Mouse (Mus musculus) MEL (cell line): Measurements from ENCODE around the gene Rhox4f.
"Not testable (repeated sequence)": the region's sequence is repeated elsewhere in the genome, so short reads cannot be mapped to it uniquely, and the experiment has no call there.

ENCODE experiments used
- CHD1 ChIP-seq: IDR thresholded peaks from 2 replicates; pipeline ENCODE4 v1.6.1; 2012; ENCODE audit warnings: low read depth, mild to moderate bottlenecking, inconsistent platforms, low read length, improper control_type of control experiment
- CHD2 ChIP-seq: IDR thresholded peaks from 2 replicates; pipeline ENCODE4 v1.6.1; 2011; ENCODE audit warnings: low read length, improper control_type of control experiment
- CTCF ChIP-seq, 3 experiments: IDR thresholded peaks in 2 of 3; conservative IDR thresholded peaks in 1 of 3; 2 replicates each; pipeline ENCODE4 v1.5.1; 2011 to 2012; ENCODE audit warnings: low read length in 3 of 3, low read depth in 2 of 3, mild to moderate bottlenecking in 2 of 3, improper control_type of control experiment in 1 of 3, inconsistent platforms in 1 of 3, mixed read lengths in 1 of 3, moderate library complexity in 1 of 3; ENCODE audit not compliant: control insufficient read depth in 1 of 3, insufficient read depth in 1 of 3, poor library complexity in 1 of 3, severe bottlenecking in 1 of 3
- E2F4 ChIP-seq: IDR thresholded peaks from 2 replicates; pipeline ENCODE4 v1.6.1; 2011; ENCODE audit warnings: low read depth, low read length, improper control_type of control experiment, borderline replicate concordance
- MAX ChIP-seq: IDR thresholded peaks from 2 replicates; pipeline ENCODE4 v1.6.1; 2011; ENCODE audit warnings: low read length, improper control_type of control experiment
- TAL1 ChIP-seq: IDR thresholded peaks from 2 replicates; pipeline ENCODE4 v1.6.1; 2012; ENCODE audit warnings: mild to moderate bottlenecking, inconsistent platforms, low read length, moderate library complexity, mixed read lengths
- TBP ChIP-seq: IDR thresholded peaks from 2 replicates; pipeline ENCODE4 v1.8.0; 2011; ENCODE audit warnings: low read depth, low read length, improper control_type of control experiment
- ZMIZ1 ChIP-seq: IDR thresholded peaks from 2 replicates; pipeline ENCODE4 v1.6.1; 2012; ENCODE audit warnings: low read depth, mild to moderate bottlenecking, inconsistent platforms, low read length, improper control_type of control experiment, moderate library complexity

- not testable (repeated sequence) for TF ChIP-seq TAL1; MAX; CHD2; CTCF (IDR thresholded peaks at IDR 0.05 in 2 of 3, conservative IDR thresholded peaks at IDR 0.05 in 1 of 3; ENCODE audit: control insufficient read depth in 1 of 3, insufficient read depth in 1 of 3, low read depth in 2 of 3, low read length in 3 of 3, poor library complexity in 1 of 3, severe bottlenecking in 1 of 3); TBP; CHD1; E2F4; ZMIZ1
Observed at GRCm38 (mm10) chrX:37643370-37643769, 35.9 kb upstream of the Rhox4f start, which contains the start of gene Rhox2g.
